Mouse (Mus musculus): Measurements from ENCODE around the gene Scimp. TPM values are rescaled to one million over a fixed set of nuclear protein-coding genes. Genes with fewer than 3 reads are reported as not detected.
"Not testable (repeated sequence)": the region's sequence is repeated elsewhere in the genome, so short reads cannot be mapped to it uniquely, and the experiment has no call there.

The Scimp gene
- total RNA-seq, 2 experiments from 2014 or later: not detected

GRCm38 (mm10) chr11:70770804-70771203 is 41.6 kb downstream of the Scimp start:
- DNase-seq: no peak

- DNase-seq: no peak
These were observed 46.5 kb downstream of the Scimp start for GRCm38 (mm10) chr11:70765776-70766445.

DNA sequence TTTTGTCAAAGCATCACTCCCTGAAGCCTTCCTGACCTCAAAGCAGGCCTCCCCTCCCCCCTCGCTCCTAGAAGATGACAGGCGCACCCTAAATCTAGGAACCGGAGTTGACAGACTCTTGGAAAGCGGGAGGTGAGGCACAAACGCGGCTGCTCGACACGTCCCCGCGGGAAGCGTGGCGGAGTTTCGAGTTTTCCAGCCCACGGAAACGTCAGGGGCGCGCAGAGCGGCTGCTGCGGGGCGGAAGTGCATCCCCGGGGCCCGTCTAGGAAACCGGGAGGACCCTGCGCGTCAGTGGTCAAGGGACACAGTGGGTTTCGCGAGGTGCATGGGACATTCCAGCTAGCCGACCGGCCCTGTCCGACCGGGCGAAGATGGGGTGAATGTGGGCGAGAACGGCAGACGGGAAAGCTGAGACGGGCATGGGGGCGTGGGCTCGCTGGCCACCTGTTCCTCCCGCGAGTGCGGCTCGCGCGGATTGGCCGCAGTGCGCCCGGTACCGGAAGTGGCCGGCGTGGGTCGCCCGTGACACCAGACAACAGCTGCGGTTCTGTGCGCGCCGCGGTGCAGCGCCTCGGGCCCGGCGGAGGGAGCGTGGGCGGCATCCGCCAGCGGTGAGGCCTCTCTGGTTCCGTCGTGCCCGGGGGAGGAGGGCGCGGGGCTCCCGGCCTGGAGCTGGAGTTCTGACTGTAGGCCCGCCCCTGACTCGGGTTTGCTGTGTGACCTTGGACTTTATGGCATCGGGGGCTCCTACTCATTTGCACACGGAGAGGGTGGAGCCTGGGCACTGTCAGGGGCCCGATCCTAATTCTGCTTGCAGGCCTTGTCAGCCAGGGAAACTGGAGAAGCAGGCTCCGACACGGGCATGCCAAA is 48.2 kb downstream of the Scimp start, which contains the start of gene Zfp3:
Gene Zfp3 (plus strand): TSS at position 274 of the 873 bp plus-strand sequence.
- DNase-seq: peak; percentile 82

DNA sequence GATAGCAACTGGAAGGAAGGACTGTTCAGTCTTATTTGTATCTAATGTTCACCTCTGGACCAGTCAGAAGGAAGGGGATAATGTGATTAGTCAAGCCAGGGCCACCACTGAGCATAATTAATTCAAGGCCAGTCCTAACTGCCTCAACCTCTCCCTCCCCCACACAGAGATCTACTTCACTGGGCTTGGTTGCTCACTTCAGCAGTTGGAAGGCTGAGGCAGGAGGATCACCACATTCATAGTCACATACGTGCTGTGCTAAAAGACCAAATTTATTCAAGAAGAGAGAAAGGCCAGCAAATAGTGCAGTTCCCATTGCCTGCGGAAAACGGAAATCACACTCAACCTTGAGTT is 48.8 kb downstream of the Scimp start:
- DNase-seq: no peak

- DNase-seq: no peak
These were observed 49.7 kb downstream of the Scimp start for GRCm38 (mm10) chr11:70762641-70763040.

DNA sequence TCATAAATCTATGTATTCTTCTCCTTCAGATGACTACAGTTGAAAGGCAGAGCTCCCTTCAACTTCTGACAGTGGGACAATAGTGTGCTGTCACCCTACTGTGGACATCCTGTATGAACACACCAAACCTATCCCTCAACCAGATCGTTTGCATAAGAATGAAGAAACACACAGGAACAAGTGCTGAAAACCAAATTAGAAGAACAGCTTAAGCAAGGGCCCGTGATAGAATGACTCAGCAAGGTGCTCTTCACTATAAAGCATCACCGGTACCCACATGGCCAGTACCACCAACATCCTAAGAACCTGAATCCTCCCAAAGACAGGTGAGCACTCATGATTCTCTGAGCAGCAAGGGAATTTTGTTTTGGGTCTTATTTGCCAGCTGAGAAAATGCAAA is 51.9 kb downstream of the Scimp start:
- not testable (repeated sequence) for DNase-seq

- peak; percentile 45 for DNase-seq
These were observed 56.7 kb downstream of the Scimp start for GRCm38 (mm10) chr11:70755645-70756044.

GRCm38 (mm10) chr11:70754958-70755357 is 57.4 kb downstream of the Scimp start:
- no peak for DNase-seq

DNA sequence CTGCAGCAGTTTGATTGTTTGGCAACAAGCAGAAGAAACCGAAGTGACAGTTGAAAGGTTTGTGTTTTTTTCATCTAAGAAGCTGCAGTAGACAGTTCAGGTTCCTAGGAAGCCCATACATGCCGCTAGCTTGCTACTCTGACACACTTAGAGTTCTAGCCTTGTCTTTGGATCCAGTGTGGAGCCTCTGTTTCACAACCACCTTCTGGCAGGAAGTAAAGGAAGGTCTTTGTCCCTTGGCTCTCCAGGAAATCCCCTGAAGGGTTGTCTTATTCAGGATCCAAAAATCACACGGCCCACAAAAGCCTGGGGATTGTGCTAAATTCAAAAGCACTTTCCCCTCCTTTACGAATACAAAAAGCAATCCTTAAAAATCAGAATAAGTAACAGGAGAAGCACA is 57.9 kb downstream of the Scimp start:
- no peak for DNase-seq

DNA sequence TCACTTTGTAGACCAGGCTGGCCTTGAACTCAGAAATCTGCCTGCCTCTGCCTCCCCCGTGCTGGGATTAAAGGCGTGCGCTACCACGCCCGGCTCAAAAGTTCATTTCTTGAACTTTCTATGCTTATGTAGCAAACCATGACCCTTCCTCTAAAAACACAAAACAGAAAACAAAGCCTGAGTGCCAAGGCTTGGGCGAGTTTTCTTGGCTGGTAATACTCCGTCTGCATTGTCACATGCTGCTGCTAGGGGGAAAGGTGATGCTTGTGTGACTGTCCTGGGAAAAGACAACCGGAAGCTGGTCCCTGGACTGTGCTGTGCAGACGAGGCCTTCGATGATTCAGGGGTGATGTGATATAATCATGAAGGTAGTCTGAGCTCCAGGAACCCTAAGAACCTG is 59.2 kb downstream of the Scimp start:
- DNase-seq: no peak

DNA sequence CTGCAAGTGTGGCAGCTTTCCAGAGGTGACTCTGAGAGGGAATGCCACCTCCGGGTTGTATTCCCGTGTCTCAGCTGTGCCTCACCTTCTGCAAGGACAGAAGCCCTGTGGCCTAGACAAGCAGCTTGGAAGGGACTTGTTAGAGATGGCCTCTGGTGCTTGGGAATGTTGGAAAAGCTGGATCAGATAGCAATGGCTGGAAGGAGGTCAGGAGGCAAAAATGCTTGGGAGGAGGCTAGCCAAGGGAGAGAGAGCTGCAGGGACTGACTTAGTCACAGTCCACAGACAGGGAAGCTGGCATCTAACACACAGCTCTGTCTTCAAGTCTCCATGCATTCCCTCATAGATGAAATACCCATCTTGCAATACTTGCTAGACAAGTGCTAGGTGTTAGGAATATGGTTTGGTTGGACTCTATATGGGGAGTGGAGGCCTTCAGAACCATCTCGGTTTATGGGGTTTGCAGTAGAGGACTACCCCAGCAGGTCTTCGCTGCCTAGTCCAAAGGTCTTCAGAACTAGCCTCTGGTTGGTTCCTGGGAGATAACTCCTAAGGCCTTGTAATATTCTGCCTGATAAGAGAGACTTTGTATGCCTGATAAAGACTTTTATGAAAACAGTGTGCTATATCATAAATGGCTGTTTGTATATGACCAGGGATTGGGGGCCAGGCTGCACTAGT is 59.9 kb downstream of the Scimp start:
- no peak for DNase-seq

GRCm38 (mm10) chr11:70747876-70748545 is 64.4 kb downstream of the Scimp start:
- no peak for DNase-seq

- no peak for DNase-seq
These were observed 66.8 kb downstream of the Scimp start for GRCm38 (mm10) chr11:70745636-70746035.

- no peak for DNase-seq
These were observed 69.6 kb downstream of the Scimp start for GRCm38 (mm10) chr11:70742581-70743459.

GRCm38 (mm10) chr11:70742117-70742516 is 70.3 kb downstream of the Scimp start:
- DNase-seq: no peak

DNA sequence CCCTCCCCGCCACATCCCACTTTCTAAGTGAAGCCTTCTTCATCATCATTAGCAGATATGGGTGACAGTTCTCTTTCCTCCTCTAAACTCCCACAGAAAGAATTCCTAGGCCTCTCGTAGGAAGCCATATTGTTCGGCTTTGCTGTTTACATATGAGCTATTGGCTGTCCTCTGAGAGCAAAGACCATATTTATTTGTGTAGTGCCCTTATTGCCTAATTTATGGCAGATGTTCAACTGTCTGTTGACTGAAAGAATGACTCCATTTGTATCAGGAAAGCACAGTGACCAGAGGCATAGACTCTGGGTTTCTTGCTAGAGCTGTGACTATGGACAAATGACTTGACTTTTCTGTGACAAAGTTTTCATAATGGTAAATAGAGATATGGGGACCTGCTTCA is 70.8 kb downstream of the Scimp start:
- DNase-seq: no peak

Small RNA genes within 50 kb of the gene (microRNA-seq; reads per million reads assigned to microRNA genes)
- 0 reads per million in 2 experiments for gene Gm22760 (ENCODE audit: borderline replicate concordance in 2 of 2)

Other genes with a start within 250 kb of the Scimp start
- 10 to 100 TPM; 26.3 to 27.2 TPM for gene Mink1, start 249.7 kb downstream of the Scimp start, total RNA-seq (2021)
- gene 4930544D05Rik, start 196.7 kb downstream of the Scimp start, total RNA-seq (2021): not detected
- gene Chrne, start 193.4 kb downstream of the Scimp start, total RNA-seq (2021): 10 to 100 TPM; 22.6 to 24.7 TPM
- not detected for gene Gp1ba, start 173.5 kb downstream of the Scimp start, total RNA-seq (2021)
- 10 to 100 TPM; 29.5 to 32.6 TPM for gene Rnf167, start 165.4 kb downstream of the Scimp start, total RNA-seq (2021)
- 100 to 1,000 TPM; 307 to 310 TPM for gene Slc25a11, start 165.1 kb downstream of the Scimp start, total RNA-seq (2021)
- 100 to 1,000 TPM; 284 to 293 TPM for gene Pfn1, start 157.9 kb downstream of the Scimp start, total RNA-seq (2021)
- 1,000 to 10,000 TPM; 7,828 to 7,878 TPM for gene Eno3, start 155.4 kb downstream of the Scimp start, total RNA-seq (2021)
- gene Spag7, start 143.2 kb downstream of the Scimp start, total RNA-seq (2021): 10 to 100 TPM; 81.6 to 82.3 TPM
- 10 to 100 TPM; 36.9 to 37.3 TPM for gene Camta2, start 124.5 kb downstream of the Scimp start, total RNA-seq (2021)
- gene Inca1, start 112.4 kb downstream of the Scimp start, total RNA-seq (2021): 1 to 10 TPM; 5.6 to 9.0 TPM
- gene Kif1c, start 112.0 kb downstream of the Scimp start, total RNA-seq (2021): 100 to 1,000 TPM; 388 to 467 TPM
- 1 to 10 TPM; 8.8 to 9.6 TPM for gene Zfp3, start 48.4 kb downstream of the Scimp start, total RNA-seq (2021)
- 10 to 100 TPM; 28.4 to 29.2 TPM for gene Rabep1, start 32.2 kb upstream of the Scimp start, total RNA-seq (2021)
- 10 to 100 TPM; 29.8 to 35.0 TPM for gene Nup88, start 157.4 kb upstream of the Scimp start, total RNA-seq (2021)
- gene Rpain, start 157.6 kb upstream of the Scimp start, total RNA-seq (2021): 10 to 100 TPM; 11.8 to 12.9 TPM
- 100 to 1,000 TPM; 116 to 121 TPM for gene C1qbp, start 170.4 kb upstream of the Scimp start, total RNA-seq (2021)
- gene Dhx33, start 191.9 kb upstream of the Scimp start, total RNA-seq (2021): 1 to 10 TPM; 6.2 to 7.0 TPM
- 1 to 10 TPM; 3.9 to 4.8 TPM for gene Mis12, start 207.0 kb upstream of the Scimp start, total RNA-seq (2021)
- gene Derl2, start 207.3 kb upstream of the Scimp start, total RNA-seq (2021): 10 to 100 TPM; 12.5 to 12.7 TPM
- gene 6330403K07Rik, start 220.9 kb upstream of the Scimp start, total RNA-seq (2021): not detected

Measured in gastrocnemius, postnatal 25 days (tissue).